In genomic region chr13:73777578-73777977, GRCm38 (mm10) we compare ENCODE assay signal across 15 mouse cellular contexts.
"Had no signal": no experiment of that assay in that cellular context is flagged by ENCODE, and none has a peak within 500 bp of the region (broad histone marks: within the 10 kb centered on the region; RNA-seq: fewer than 3 reads in every experiment).

No protein-coding gene starts in this region.

- H3K4me2 ChIP-seq: liver, embryonic 12.5 days; lung, embryonic 14.5 days; midbrain, embryonic 12.5 days; neural tube, embryonic 13.5 days; neural tube, embryonic 15.5 days had no signal

- H3K9ac ChIP-seq: liver, embryonic 12.5 days; liver, embryonic 14.5 days; lung, embryonic 14.5 days; midbrain, embryonic 12.5 days; neural tube, embryonic 13.5 days; neural tube, embryonic 15.5 days had no signal

- H3K36me3 ChIP-seq: liver, embryonic 12.5 days; neural tube, embryonic 13.5 days; neural tube, embryonic 15.5 days had no signal

- H3K27ac ChIP-seq: liver, embryonic 12.5 days; liver, embryonic 14.5 days; midbrain, embryonic 10.5 days; midbrain, embryonic 12.5 days; neural tube, embryonic 13.5 days; neural tube, embryonic 15.5 days had no signal

- ATAC-seq: liver, embryonic 12.5 days; midbrain, embryonic 16.5 days had no signal

- H3K4me3 ChIP-seq: liver, embryonic 12.5 days; midbrain, embryonic 10.5 days; midbrain, embryonic 12.5 days; myocyte; neural tube, embryonic 13.5 days; neural tube, embryonic 15.5 days had no signal

- H3K27me3 ChIP-seq: liver, embryonic 12.5 days; midbrain, embryonic 12.5 days; neural tube, embryonic 13.5 days; neural tube, embryonic 15.5 days had no signal

- H3K9me3 ChIP-seq: liver, embryonic 12.5 days; midbrain, embryonic 10.5 days; midbrain, embryonic 12.5 days; neural tube, embryonic 13.5 days; neural tube, embryonic 15.5 days had no signal

- DNase-seq: lung, embryonic 14.5 days; midbrain, embryonic 14.5 days; right cerebral cortex, postnatal 14 days; spleen, adult 18-20 months; thymus, adult 18-20 months; thymus, postnatal 14 days; thymus, postnatal 36 days had no signal
